Comparison of ENCODE assay signal across 8 mouse cellular contexts in genomic region chr4:151988014-151988341, GRCm38 (mm10). TPM values are rescaled to one million over a fixed set of nuclear protein-coding genes. Genes with fewer than 3 reads are reported as not detected.
DNase-seq lines count a peak whose midpoint lies in the region; ATAC-seq and TF ChIP-seq lines count a peak whose summit lies in the region.

No protein-coding gene starts in this region.

- ATAC-seq in heart, postnatal 0 days (ENCODE audit: insufficient read depth, low read depth) = no peak
- no peak for ATAC-seq in forebrain, postnatal 0 days
- ATAC-seq in midbrain, embryonic 11.5 days (ENCODE audit: low FRiP score) = no peak

- TF ChIP-seq EP300 in heart, postnatal 0 days (IDR thresholded peaks at IDR 0.05; ENCODE audit: low read depth) = no peak
- TF ChIP-seq EP300 in MEL (IDR thresholded peaks at IDR 0.05; ENCODE audit: low read depth in 1 of 2, low read length in 2 of 2) = no peak

- peaks cover 21% of the 10 kb centered on the region for H3K36me3 ChIP-seq in heart, postnatal 0 days (replicated peaks; ENCODE audit: control insufficient read depth, insufficient read depth, low read length)
- peaks cover 0 to 3% of the 10 kb centered on the region in 2 experiments; a peak in 1 of 4 replicates for H3K36me3 ChIP-seq in MEL (ENCODE audit: control insufficient read depth in 1 of 2, insufficient read depth in 2 of 2, low read length in 2 of 2)
- H3K36me3 ChIP-seq in forebrain, postnatal 0 days (ENCODE audit: insufficient read depth) = peaks cover 29% of the 10 kb centered on the region
- H3K36me3 ChIP-seq in midbrain, embryonic 11.5 days (ENCODE audit: control insufficient read depth, insufficient read depth, low read length) = peaks cover 15% of the 10 kb centered on the region

- peak overlapping the region; percentile 79 for H3K9ac ChIP-seq in heart, postnatal 0 days (replicated peaks; ENCODE audit: low read depth, low read length)
- peak overlapping the region; percentile 81 for H3K9ac ChIP-seq in MEL (ENCODE audit: control insufficient read depth, low read depth, low read length, poor library complexity, severe bottlenecking)
- H3K9ac ChIP-seq in forebrain, postnatal 0 days = peak overlapping the region; percentile 93
- peak overlapping the region; percentile 93 for H3K9ac ChIP-seq in midbrain, embryonic 11.5 days (ENCODE audit: low read length)

- no peak for TF ChIP-seq RAD21 in MEL (IDR thresholded peaks at IDR 0.05; ENCODE audit: low read depth, low read length)

- DNase-seq in heart, postnatal 0 days (ENCODE audit: low spot score) = no peak
- DNase-seq in heart, adult 8-10 months (ENCODE audit: low spot score) = no peak
- no peak for DNase-seq in MEL (ENCODE audit: low read depth, low spot score)
- DNase-seq in forebrain, postnatal 0 days = no peak
- no peak for DNase-seq in midbrain, embryonic 11.5 days (ENCODE audit: low spot score, missing footprints)
- no peak for DNase-seq in right cerebral cortex, postnatal 14 days
- DNase-seq in ovary, postnatal 10 days (ENCODE audit: low spot score) = no peak
- no peak for DNase-seq in frontal cortex, postnatal 14 days (ENCODE audit: low spot score in 2 of 2)

- no peak overlapping the region for H3K27ac ChIP-seq in heart, postnatal 0 days (ENCODE audit: low read depth)
- H3K27ac ChIP-seq in MEL (ENCODE audit: control insufficient read depth, low read depth, low read length) = no peak overlapping the region
- H3K27ac ChIP-seq in forebrain, postnatal 0 days (ENCODE audit: low read depth, low read length) = peak overlapping the region; percentile 90
- H3K27ac ChIP-seq in midbrain, embryonic 11.5 days (ENCODE audit: low read depth, low read length) = no peak overlapping the region

- no peak for TF ChIP-seq POLR2A in MEL (IDR thresholded peaks at IDR 0.05; ENCODE audit: control insufficient read depth in 1 of 2, insufficient read depth in 1 of 2, low read depth in 1 of 2, low read length in 2 of 2, poor library complexity in 1 of 2)

- no peaks in the 10 kb centered on the region for H3K27me3 ChIP-seq in heart, postnatal 0 days (ENCODE audit: control insufficient read depth, insufficient read depth, low read length)
- H3K27me3 ChIP-seq in MEL (ENCODE audit: control insufficient read depth in 1 of 2, insufficient read depth in 2 of 2, low read length in 2 of 2) = no peaks in the 10 kb centered on the region
- H3K27me3 ChIP-seq in forebrain, postnatal 0 days (ENCODE audit: insufficient read depth, low read length) = no peaks in the 10 kb centered on the region
- H3K27me3 ChIP-seq in midbrain, embryonic 11.5 days (ENCODE audit: control insufficient read depth, insufficient read depth, low read length) = no peaks in the 10 kb centered on the region

- peaks cover 7% of the 10 kb centered on the region; the same call in 1 of the 2 replicates for H3K4me1 ChIP-seq in heart, postnatal 0 days (ENCODE audit: control insufficient read depth, insufficient read depth)
- H3K4me1 ChIP-seq in MEL (ENCODE audit: control insufficient read depth in 1 of 2, insufficient read depth in 2 of 2, low read length in 2 of 2) = peaks cover 0 to 5% of the 10 kb centered on the region in 2 experiments; a peak in 3 of 4 replicates
- H3K4me1 ChIP-seq in forebrain, postnatal 0 days (ENCODE audit: insufficient read depth) = peaks cover 5% of the 10 kb centered on the region; the same call in 1 of the 2 replicates
- H3K4me1 ChIP-seq in midbrain, embryonic 11.5 days (ENCODE audit: control insufficient read depth, insufficient read depth, low read length) = peaks cover 20% of the 10 kb centered on the region

- peak overlapping the region; percentile 71 for H3K4me2 ChIP-seq in heart, postnatal 0 days (ENCODE audit: low read depth, low read length)
- peak overlapping the region; percentile 66 for H3K4me2 ChIP-seq in forebrain, postnatal 0 days (ENCODE audit: low read depth)
- H3K4me2 ChIP-seq in midbrain, embryonic 11.5 days = peak overlapping the region; percentile 88

- 20% methylated on average over 10 of the region's 10 CpGs for WGBS in heart, postnatal 0 days
- WGBS in forebrain, postnatal 0 days = 18% methylated on average over 10 of the region's 10 CpGs
- WGBS in midbrain, embryonic 11.5 days = 37% methylated on average over 10 of the region's 10 CpGs

- H3K9me3 ChIP-seq in heart, postnatal 0 days (replicated peaks; ENCODE audit: control insufficient read depth, low read length) = no peaks in the 10 kb centered on the region
- H3K9me3 ChIP-seq in MEL (replicated peaks; ENCODE audit: insufficient read depth, low read length) = no peaks in the 10 kb centered on the region
- no peaks in the 10 kb centered on the region for H3K9me3 ChIP-seq in forebrain, postnatal 0 days (ENCODE audit: low read length)
- H3K9me3 ChIP-seq in midbrain, embryonic 11.5 days (ENCODE audit: control insufficient read depth, low read length) = no peaks in the 10 kb centered on the region

- no peak for TF ChIP-seq CTCF in heart, postnatal 0 days (IDR thresholded peaks at IDR 0.05; ENCODE audit: low read depth)
- TF ChIP-seq CTCF in MEL (IDR thresholded peaks at IDR 0.05 in 2 of 3, conservative IDR thresholded peaks at IDR 0.05 in 1 of 3; ENCODE audit: control insufficient read depth in 1 of 3, insufficient read depth in 1 of 3, low read depth in 2 of 3, low read length in 3 of 3, poor library complexity in 1 of 3, severe bottlenecking in 1 of 3) = no peak
- TF ChIP-seq CTCF in forebrain, postnatal 0 days (IDR thresholded peaks at IDR 0.05; ENCODE audit: low read depth) = no peak

- H3K4me3 ChIP-seq in heart, postnatal 0 days (ENCODE audit: low read depth, low read length) = peak overlapping the region; percentile 79
- H3K4me3 ChIP-seq in MEL (ENCODE audit: control insufficient read depth in 1 of 2, insufficient read depth in 1 of 2, low read depth in 2 of 2, low read length in 2 of 2) = peak overlapping the region; percentile 76 to 89
- peak overlapping the region; percentile 72 for H3K4me3 ChIP-seq in forebrain, postnatal 0 days (ENCODE audit: low read depth, low read length)
- peak overlapping the region; percentile 89 for H3K4me3 ChIP-seq in midbrain, embryonic 11.5 days (ENCODE audit: low read depth, low read length)

- peaks cover 7% of the 10 kb centered on the region; the same call in 1 of the 2 replicates for H3K79me2 ChIP-seq in MEL (ENCODE audit: control insufficient read depth, insufficient read depth, low read length, poor library complexity)

RNA-seq across cellular contexts. Expression of gene Thap3, which starts 0.8 kb away (rescaled TPM):
- 16.9 and 23.2 TPM in 2 replicates for total RNA-seq in heart, postnatal 0 days (2014; rRNA removed; ENCODE audit: low replicate concordance)
- polyA plus RNA-seq in heart, postnatal 0 days (2015; fragmentation: Nextera tagmentation; extraction: Ambion mirVana) = 22.0 and 27.4 TPM in 2 replicates
- 10 to 100 TPM; 12.4 to 15.8 (median 13.6) TPM for total RNA-seq in heart, adult 8-10 months (2022)
- total RNA-seq in MEL (2012; rRNA removed) = 12.0 and 13.7 TPM in 2 replicates
- polyA plus RNA-seq in MEL (2012; ENCODE audit: insufficient read depth in 1 of 2, insufficient read length in 2 of 2, low read depth in 1 of 2, low replicate concordance in 2 of 2, missing spikeins in 1 of 2) = 10 to 100 TPM in 1 of 2 experiments, not detected in 1; 17.2 TPM
- 19.7 and 22.3 TPM in 2 replicates for total RNA-seq in forebrain, postnatal 0 days (2014; rRNA removed)
- polyA plus RNA-seq in forebrain, postnatal 0 days (2015; fragmentation: Nextera tagmentation; extraction: Ambion mirVana) = 48.8 and 52.2 TPM in 2 replicates
- 21.9 and 24.6 TPM in 2 replicates for polyA plus RNA-seq in midbrain, embryonic 11.5 days (2014; fragmentation: Nextera tagmentation; extraction: Ambion mirVana)

RNA-seq across cellular contexts. Expression of gene Phf13, which starts 8.1 kb away (rescaled TPM):
- total RNA-seq in heart, postnatal 0 days (2014; rRNA removed; ENCODE audit: low replicate concordance) = 8.0 and 10.7 TPM in 2 replicates
- polyA plus RNA-seq in heart, postnatal 0 days (2015; fragmentation: Nextera tagmentation; extraction: Ambion mirVana) = 8.4 and 9.3 TPM in 2 replicates
- 1 to 10 TPM; 4.6 to 5.7 (median 5.1) TPM for total RNA-seq in heart, adult 8-10 months (2022)
- 2.0 and 3.2 TPM in 2 replicates for total RNA-seq in MEL (2012; rRNA removed)
- 1 to 10 TPM in 1 of 2 experiments, not detected in 1; 6.6 TPM for polyA plus RNA-seq in MEL (2012; ENCODE audit: insufficient read depth in 1 of 2, insufficient read length in 2 of 2, low read depth in 1 of 2, low replicate concordance in 2 of 2, missing spikeins in 1 of 2)
- 15.7 and 17.1 TPM in 2 replicates for total RNA-seq in forebrain, postnatal 0 days (2014; rRNA removed)
- 11.0 and 17.2 TPM in 2 replicates for polyA plus RNA-seq in forebrain, postnatal 0 days (2015; fragmentation: Nextera tagmentation; extraction: Ambion mirVana)
- polyA plus RNA-seq in midbrain, embryonic 11.5 days (2014; fragmentation: Nextera tagmentation; extraction: Ambion mirVana) = 21.5 and 22.9 TPM in 2 replicates

RNA-seq across cellular contexts. Expression of gene Klhl21, which starts 20.6 kb away (rescaled TPM):
- 56.5 and 70.4 TPM in 2 replicates for total RNA-seq in heart, postnatal 0 days (2014; rRNA removed; ENCODE audit: low replicate concordance)
- polyA plus RNA-seq in heart, postnatal 0 days (2015; fragmentation: Nextera tagmentation; extraction: Ambion mirVana) = 24.7 and 31.8 TPM in 2 replicates
- total RNA-seq in heart, adult 8-10 months (2022) = 100 to 1,000 TPM in 1 of 4 experiments, 10 to 100 TPM in 3; 87.7 to 109 (median 93.7) TPM
- total RNA-seq in MEL (2012; rRNA removed) = 17.5 and 18.0 TPM in 2 replicates
- 10 to 100 TPM in 1 of 2 experiments, not detected in 1; 22.5 TPM for polyA plus RNA-seq in MEL (2012; ENCODE audit: insufficient read depth in 1 of 2, insufficient read length in 2 of 2, low read depth in 1 of 2, low replicate concordance in 2 of 2, missing spikeins in 1 of 2)
- 5.0 and 8.1 TPM in 2 replicates for total RNA-seq in forebrain, postnatal 0 days (2014; rRNA removed)
- polyA plus RNA-seq in forebrain, postnatal 0 days (2015; fragmentation: Nextera tagmentation; extraction: Ambion mirVana) = 2.6 and 3.4 TPM in 2 replicates
- polyA plus RNA-seq in midbrain, embryonic 11.5 days (2014; fragmentation: Nextera tagmentation; extraction: Ambion mirVana) = 2.0 and 2.6 TPM in 2 replicates

RNA-seq across cellular contexts. Expression of gene Zbtb48, which starts 39.5 kb away (rescaled TPM):
- 1.7 and 11.3 TPM in 2 replicates for total RNA-seq in heart, postnatal 0 days (2014; rRNA removed; ENCODE audit: low replicate concordance)
- 6.5 and 9.0 TPM in 2 replicates for polyA plus RNA-seq in heart, postnatal 0 days (2015; fragmentation: Nextera tagmentation; extraction: Ambion mirVana)
- 1 to 10 TPM; 3.8 to 5.7 (median 5.0) TPM for total RNA-seq in heart, adult 8-10 months (2022)
- 9.4 and 12.1 TPM in 2 replicates for total RNA-seq in MEL (2012; rRNA removed)
- 10 to 100 TPM in 1 of 2 experiments, not detected in 1; 21.4 TPM for polyA plus RNA-seq in MEL (2012; ENCODE audit: insufficient read depth in 1 of 2, insufficient read length in 2 of 2, low read depth in 1 of 2, low replicate concordance in 2 of 2, missing spikeins in 1 of 2)
- total RNA-seq in forebrain, postnatal 0 days (2014; rRNA removed) = 10.5 and 10.9 TPM in 2 replicates
- 13.5 and 14.2 TPM in 2 replicates for polyA plus RNA-seq in forebrain, postnatal 0 days (2015; fragmentation: Nextera tagmentation; extraction: Ambion mirVana)
- 21.1 and 22.5 TPM in 2 replicates for polyA plus RNA-seq in midbrain, embryonic 11.5 days (2014; fragmentation: Nextera tagmentation; extraction: Ambion mirVana)

RNA-seq across cellular contexts. Expression of gene Tas1r1, which starts 50.4 kb away (rescaled TPM):
- not detected in 2 replicates for total RNA-seq in heart, postnatal 0 days (2014; rRNA removed; ENCODE audit: low replicate concordance)
- 0.07 and 0.08 TPM in 2 replicates for polyA plus RNA-seq in heart, postnatal 0 days (2015; fragmentation: Nextera tagmentation; extraction: Ambion mirVana)
- not detected for total RNA-seq in heart, adult 8-10 months (2022)
- total RNA-seq in MEL (2012; rRNA removed) = 0.12 TPM in 1 of 2 replicates, not detected in the other
- under 1 TPM in 1 of 2 experiments, not detected in 1; 0.21 TPM for polyA plus RNA-seq in MEL (2012; ENCODE audit: insufficient read depth in 1 of 2, insufficient read length in 2 of 2, low read depth in 1 of 2, low replicate concordance in 2 of 2, missing spikeins in 1 of 2)
- 0.54 and 1.00 TPM in 2 replicates for total RNA-seq in forebrain, postnatal 0 days (2014; rRNA removed)
- 1.1 and 1.5 TPM in 2 replicates for polyA plus RNA-seq in forebrain, postnatal 0 days (2015; fragmentation: Nextera tagmentation; extraction: Ambion mirVana)
- 0.44 and 0.58 TPM in 2 replicates for polyA plus RNA-seq in midbrain, embryonic 11.5 days (2014; fragmentation: Nextera tagmentation; extraction: Ambion mirVana)
